Mouse (Mus musculus): ENCODE data around the gene Aox3. TPM values are rescaled to one million over a fixed set of nuclear protein-coding genes. Genes with fewer than 3 reads are reported as not detected.

Gene Aox3
- not detected for polyA plus RNA-seq (2017; shearing (Covaris generic))

DNA sequence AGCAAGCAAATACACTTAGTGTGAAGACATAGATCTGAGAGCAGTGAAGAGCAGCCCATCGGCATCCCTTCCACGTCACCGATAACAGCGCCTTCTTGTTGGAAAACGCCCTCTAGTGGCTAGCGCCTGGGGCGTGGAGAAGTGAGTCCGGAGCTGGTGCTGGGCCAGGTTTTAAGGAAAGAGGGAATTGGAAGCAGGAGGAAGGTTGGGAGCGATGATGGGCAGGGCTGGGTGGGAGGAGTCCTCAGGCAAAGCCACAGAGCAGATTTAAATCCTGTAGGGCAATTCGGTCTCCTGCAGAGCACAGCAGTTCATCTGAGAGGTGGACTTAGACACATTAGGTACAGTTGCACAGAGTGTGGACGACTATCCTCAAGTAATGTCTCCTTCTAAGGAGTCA is at the start of gene Aox3:
TSS of gene Aox3 (plus strand) at position 251 of the 400 bp plus-strand sequence.

DNA sequence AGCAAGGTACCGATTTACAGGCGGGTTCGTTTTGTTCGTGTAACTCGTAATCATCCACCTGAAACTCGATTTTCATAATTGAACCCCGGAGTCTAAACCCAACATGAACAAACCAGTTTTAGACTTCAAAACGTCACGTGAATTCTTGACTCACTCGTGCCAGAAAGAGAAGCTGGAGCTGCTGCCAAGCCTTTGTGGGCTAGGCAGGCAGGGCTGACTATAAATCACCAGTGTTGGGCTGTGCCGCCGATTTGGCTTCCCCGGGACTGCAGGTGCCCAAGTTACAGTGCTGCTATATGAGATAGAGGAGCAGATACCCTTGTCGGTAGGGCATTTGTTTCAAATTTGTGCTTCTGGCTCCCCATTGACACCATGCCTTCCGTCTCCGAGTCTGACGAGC is 97.3 kb downstream of the Aox3 start, which contains the start of gene Aox4:
TSS of gene Aox4 (plus strand) at position 195 of the 400 bp plus-strand sequence.

Other genes starting within 250 kb of the Aox3 start
- 0.53 TPM for gene Sgo2a, start 117.2 kb upstream of the Aox3 start, polyA plus RNA-seq (2017; shearing (Covaris generic))
- gene Kctd18, start 94.2 kb upstream of the Aox3 start, polyA plus RNA-seq (2017; shearing (Covaris generic)) = 36.5 TPM
- gene Aox1, start 83.2 kb upstream of the Aox3 start, polyA plus RNA-seq (2017; shearing (Covaris generic)) = not detected
- gene Aox4, start 97.3 kb downstream of the Aox3 start, polyA plus RNA-seq (2017; shearing (Covaris generic)) = not detected
- 0.06 TPM for gene Aox2, start 165.2 kb downstream of the Aox3 start, polyA plus RNA-seq (2017; shearing (Covaris generic))

All from CD4-positive, CD25-positive, alpha-beta regulatory T cell, adult 9 weeks (primary cell).